Mouse (Mus musculus) myocyte (in vitro differentiated cells): Measurements from ENCODE around the gene Pcnx4.

Experiments
- MAX ChIP-seq: IDR thresholded peaks from one replicate; pipeline ENCODE4 v1.6.1; 2011; ENCODE audit warnings: low read depth, mild to moderate bottlenecking, control low read depth
- POLR2A ChIP-seq: IDR thresholded peaks from one replicate; pipeline ENCODE4 v1.6.1; 2011; ENCODE audit warnings: low read depth, mild to moderate bottlenecking, control low read depth, moderate library complexity; ENCODE audit not compliant: insufficient read length

DNA sequence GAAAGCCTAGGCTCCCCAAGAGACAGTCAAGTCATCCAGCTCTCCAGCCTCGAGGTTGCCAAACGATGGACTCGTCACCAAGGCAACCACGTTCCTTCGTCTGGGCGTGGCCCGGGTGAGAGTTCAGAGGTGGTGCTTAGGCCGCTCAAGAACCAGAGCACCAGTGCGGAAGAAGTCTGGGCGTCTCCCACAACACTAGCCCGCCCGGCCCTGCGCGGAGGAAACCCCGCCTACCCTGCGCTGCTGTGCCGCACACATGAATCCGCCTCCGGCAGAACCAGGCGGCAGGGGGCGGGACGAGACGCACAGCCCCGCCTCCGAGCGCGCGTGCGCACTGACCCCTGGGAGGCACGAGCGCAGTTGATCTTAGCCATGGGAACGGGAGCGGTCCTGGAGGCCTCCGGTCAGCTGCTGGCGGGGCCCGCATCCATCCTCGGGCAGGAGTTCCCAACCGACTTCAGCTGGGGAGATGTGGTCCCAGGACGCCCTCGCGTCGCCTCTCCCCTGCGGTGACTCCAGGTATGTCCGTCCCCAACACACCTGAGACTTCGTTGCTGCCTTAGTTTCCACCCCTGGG, at the start of gene Pcnx4:
- TF ChIP-seq POLR2A, result peak; percentile 95
- no peak for TF ChIP-seq MAX
